Mouse (Mus musculus): ENCODE results near the gene 2310039H08Rik. TPM values are rescaled to one million over a fixed set of nuclear protein-coding genes. Genes with fewer than 3 reads are reported as not detected.

2310039H08Rik gene
- polyA plus RNA-seq, 1 experiment: 63.8 TPM

GRCm38 (mm10) chr17:46767868-46768267, 4.6 kb upstream of the 2310039H08Rik start:
- H3K27me3 ChIP-seq (ENCODE audit: control insufficient read depth, insufficient read depth, insufficient read length): no peaks in the 10 kb centered on the region
- no peaks in the 10 kb centered on the region for H3K36me3 ChIP-seq (ENCODE audit: control insufficient read depth, insufficient read depth)
- H3K4me3 ChIP-seq: no peak overlapping the region
- TF ChIP-seq E2F4 (IDR thresholded peaks at IDR 0.05; ENCODE audit: insufficient read depth): no peak
- no peak for TF ChIP-seq POLR2AphosphoS2 (IDR thresholded peaks at IDR 0.05; ENCODE audit: insufficient read length, low read depth)
- TF ChIP-seq MYOD1 (IDR thresholded peaks at IDR 0.05; ENCODE audit: control insufficient read depth in 1 of 3, insufficient read length in 2 of 3, low read depth in 2 of 3): no peak
- TF ChIP-seq USF1 (IDR thresholded peaks at IDR 0.05; ENCODE audit: low read depth): no peak
- TF ChIP-seq REST (IDR thresholded peaks at IDR 0.05; ENCODE audit: insufficient read depth, insufficient read length): no peak
- TF ChIP-seq CEBPB (IDR thresholded peaks at IDR 0.05; ENCODE audit: insufficient read depth, poor library complexity, severe bottlenecking): no peak
- no peak for TF ChIP-seq TCF3 (IDR thresholded peaks at IDR 0.05; ENCODE audit: insufficient read length, low read depth)
- TF ChIP-seq MYOG (IDR thresholded peaks at IDR 0.05; ENCODE audit: control insufficient read depth in 1 of 3, insufficient read depth in 1 of 3, insufficient read length in 2 of 3, low read depth in 2 of 3): no peak
- TF ChIP-seq POLR2A (IDR thresholded peaks at IDR 0.05; ENCODE audit: insufficient read length, low read depth): no peak
- no peak for TF ChIP-seq MAX (IDR thresholded peaks at IDR 0.05; ENCODE audit: low read depth)
- no peak for TF ChIP-seq SRF (IDR thresholded peaks at IDR 0.05; ENCODE audit: control insufficient read depth, insufficient read length, low read depth)
- TF ChIP-seq TCF12 (IDR thresholded peaks at IDR 0.05; ENCODE audit: insufficient read depth, poor library complexity, severe bottlenecking): no peak
- H3K4me2 ChIP-seq (ENCODE audit: low read depth): no peak overlapping the region
- H3K79me2 ChIP-seq (ENCODE audit: control insufficient read depth, insufficient read depth): no peaks in the 10 kb centered on the region
- H3ac ChIP-seq (ENCODE audit: control insufficient read depth, insufficient read length): no peak overlapping the region

- Histone ChIP-seq H3K79me2 (ENCODE audit: control insufficient read depth, insufficient read depth) (no peaks in the 10 kb centered on the region), H3K27me3 (ENCODE audit: control insufficient read depth, insufficient read depth, insufficient read length) (no peaks in the 10 kb centered on the region), H3ac (ENCODE audit: control insufficient read depth, insufficient read length) (no peak overlapping the region), H3K36me3 (ENCODE audit: control insufficient read depth, insufficient read depth) (peaks cover 5% of the 10 kb centered on the region), H3K4me2 (ENCODE audit: low read depth) (no peak overlapping the region), H3K4me3 (no peak overlapping the region)
- TF ChIP-seq SRF (IDR thresholded peaks at IDR 0.05; ENCODE audit: control insufficient read depth, insufficient read length, low read depth) (no peak), MAX (IDR thresholded peaks at IDR 0.05; ENCODE audit: low read depth) (no peak), E2F4 (IDR thresholded peaks at IDR 0.05; ENCODE audit: insufficient read depth) (no peak), POLR2AphosphoS2 (IDR thresholded peaks at IDR 0.05; ENCODE audit: insufficient read length, low read depth) (no peak), MYOD1 (IDR thresholded peaks at IDR 0.05; ENCODE audit: control insufficient read depth in 1 of 3, insufficient read length in 2 of 3, low read depth in 2 of 3) (no peak), POLR2A (IDR thresholded peaks at IDR 0.05; ENCODE audit: insufficient read length, low read depth) (no peak), REST (IDR thresholded peaks at IDR 0.05; ENCODE audit: insufficient read depth, insufficient read length) (no peak), TCF3 (IDR thresholded peaks at IDR 0.05; ENCODE audit: insufficient read length, low read depth) (no peak), MYOG (IDR thresholded peaks at IDR 0.05; ENCODE audit: control insufficient read depth in 1 of 3, insufficient read depth in 1 of 3, insufficient read length in 2 of 3, low read depth in 2 of 3) (no peak), CEBPB (IDR thresholded peaks at IDR 0.05; ENCODE audit: insufficient read depth, poor library complexity, severe bottlenecking) (no peak), TCF12 (IDR thresholded peaks at IDR 0.05; ENCODE audit: insufficient read depth, poor library complexity, severe bottlenecking) (no peak), USF1 (IDR thresholded peaks at IDR 0.05; ENCODE audit: low read depth) (no peak)
Observed at GRCm38 (mm10) chr17:46770546-46770945, 1.9 kb upstream of the 2310039H08Rik start.

GRCm38 (mm10) chr17:46771025-46771424, 1.4 kb upstream of the 2310039H08Rik start:
- H3K79me2 ChIP-seq (ENCODE audit: control insufficient read depth, insufficient read depth): no peaks in the 10 kb centered on the region
- no peak overlapping the region for H3ac ChIP-seq (ENCODE audit: control insufficient read depth, insufficient read length)
- TF ChIP-seq REST (IDR thresholded peaks at IDR 0.05; ENCODE audit: insufficient read depth, insufficient read length) (no peak), CEBPB (IDR thresholded peaks at IDR 0.05; ENCODE audit: insufficient read depth, poor library complexity, severe bottlenecking) (no peak), TCF12 (IDR thresholded peaks at IDR 0.05; ENCODE audit: insufficient read depth, poor library complexity, severe bottlenecking) (no peak), SRF (IDR thresholded peaks at IDR 0.05; ENCODE audit: control insufficient read depth, insufficient read length, low read depth) (no peak), MYOD1 (IDR thresholded peaks at IDR 0.05; ENCODE audit: control insufficient read depth in 1 of 3, insufficient read length in 2 of 3, low read depth in 2 of 3) (no peak), POLR2A (IDR thresholded peaks at IDR 0.05; ENCODE audit: insufficient read length, low read depth) (no peak), USF1 (IDR thresholded peaks at IDR 0.05; ENCODE audit: low read depth) (no peak), E2F4 (IDR thresholded peaks at IDR 0.05; ENCODE audit: insufficient read depth) (no peak), TCF3 (IDR thresholded peaks at IDR 0.05; ENCODE audit: insufficient read length, low read depth) (no peak), MAX (IDR thresholded peaks at IDR 0.05; ENCODE audit: low read depth) (no peak), POLR2AphosphoS2 (IDR thresholded peaks at IDR 0.05; ENCODE audit: insufficient read length, low read depth) (no peak)
- H3K4me2 ChIP-seq (ENCODE audit: low read depth): no peak overlapping the region
- peaks cover 10% of the 10 kb centered on the region for H3K36me3 ChIP-seq (ENCODE audit: control insufficient read depth, insufficient read depth)
- no peaks in the 10 kb centered on the region for H3K27me3 ChIP-seq (ENCODE audit: control insufficient read depth, insufficient read depth, insufficient read length)
- H3K4me3 ChIP-seq: no peak overlapping the region

- no peaks in the 10 kb centered on the region for H3K79me2 ChIP-seq (ENCODE audit: control insufficient read depth, insufficient read depth)
- H3K36me3 ChIP-seq (ENCODE audit: control insufficient read depth, insufficient read depth): peaks cover 15% of the 10 kb centered on the region
- peak overlapping the region; percentile 94 for H3K4me2 ChIP-seq (ENCODE audit: low read depth)
- no peak overlapping the region for H3ac ChIP-seq (ENCODE audit: control insufficient read depth, insufficient read length)
- H3K4me3 ChIP-seq: peak overlapping the region; percentile 91
- TF ChIP-seq MYOD1 (IDR thresholded peaks at IDR 0.05; ENCODE audit: control insufficient read depth in 1 of 3, insufficient read length in 2 of 3, low read depth in 2 of 3): no peak
- TF ChIP-seq USF1 (IDR thresholded peaks at IDR 0.05; ENCODE audit: low read depth): no peak
- no peak for TF ChIP-seq REST (IDR thresholded peaks at IDR 0.05; ENCODE audit: insufficient read depth, insufficient read length)
- no peak for TF ChIP-seq MAX (IDR thresholded peaks at IDR 0.05; ENCODE audit: low read depth)
- TF ChIP-seq POLR2A (IDR thresholded peaks at IDR 0.05; ENCODE audit: insufficient read length, low read depth): no peak
- no peak for TF ChIP-seq SRF (IDR thresholded peaks at IDR 0.05; ENCODE audit: control insufficient read depth, insufficient read length, low read depth)
- no peak for TF ChIP-seq MYOG (IDR thresholded peaks at IDR 0.05; ENCODE audit: control insufficient read depth in 1 of 3, insufficient read depth in 1 of 3, insufficient read length in 2 of 3, low read depth in 2 of 3)
- no peak for TF ChIP-seq POLR2AphosphoS2 (IDR thresholded peaks at IDR 0.05; ENCODE audit: insufficient read length, low read depth)
- no peak for TF ChIP-seq TCF12 (IDR thresholded peaks at IDR 0.05; ENCODE audit: insufficient read depth, poor library complexity, severe bottlenecking)
- no peak for TF ChIP-seq E2F4 (IDR thresholded peaks at IDR 0.05; ENCODE audit: insufficient read depth)
- no peak for TF ChIP-seq TCF3 (IDR thresholded peaks at IDR 0.05; ENCODE audit: insufficient read length, low read depth)
- TF ChIP-seq CEBPB (IDR thresholded peaks at IDR 0.05; ENCODE audit: insufficient read depth, poor library complexity, severe bottlenecking): no peak
- no peaks in the 10 kb centered on the region for H3K27me3 ChIP-seq (ENCODE audit: control insufficient read depth, insufficient read depth, insufficient read length)
Observed at GRCm38 (mm10) chr17:46771616-46772015, 819 bp upstream of the 2310039H08Rik start.
